ENCODE assay signal across 10 mouse cellular contexts in genomic region chr4:43874501-43874900, GRCm38 (mm10). TPM values are rescaled to one million over a fixed set of nuclear protein-coding genes. Genes with fewer than 3 reads are reported as not detected.
DNase-seq lines count a peak whose midpoint lies in the region; ATAC-seq and TF ChIP-seq lines count a peak whose summit lies in the region.
"Had no signal": no experiment of that assay in that cellular context is flagged by ENCODE, and none has a peak within 500 bp of the region (broad histone marks: within the 10 kb centered on the region; RNA-seq: fewer than 3 reads in every experiment).

No protein-coding gene starts in this region.

- no peak overlapping the region for H3K4me3 ChIP-seq in lung, postnatal 0 days (ENCODE audit: low read depth, low read length)
- H3K4me3 ChIP-seq in hindbrain, embryonic 11.5 days (ENCODE audit: low read depth, low read length): peak overlapping the region; percentile 68; the same call in 1 of the 2 replicates
- H3K4me3 ChIP-seq in midbrain, embryonic 12.5 days: peak overlapping the region; percentile 94; the same call in 1 of the 2 replicates
- H3K4me3 ChIP-seq in thymus, adult 2 months (ENCODE audit: control insufficient read depth, insufficient read depth, low read length): no peak overlapping the region

- no peaks in the 10 kb centered on the region for H3K27me3 ChIP-seq in lung, postnatal 0 days (replicated peaks; ENCODE audit: insufficient read depth, low read length)
- H3K27me3 ChIP-seq in hindbrain, embryonic 11.5 days (ENCODE audit: control insufficient read depth, insufficient read depth, low read length): no peaks in the 10 kb centered on the region
- 0 out of 2 replicates have a peak, but pooled peaks cover 3% of the 10 kb centered on the region for H3K27me3 ChIP-seq in midbrain, embryonic 12.5 days
- H3K27me3 ChIP-seq in thymus, adult 2 months (ENCODE audit: control insufficient read depth, insufficient read depth, low read length): no peaks in the 10 kb centered on the region

- ATAC-seq in lung, postnatal 0 days: no peak
- no peak for ATAC-seq in hindbrain, embryonic 11.5 days (ENCODE audit: low FRiP score)
- no peak for ATAC-seq in midbrain, embryonic 12.5 days (ENCODE audit: low FRiP score, low read depth)

- no peak for TF ChIP-seq POLR2A in thymus, adult 2 months (IDR thresholded peaks at IDR 0.05; ENCODE audit: control insufficient read depth, extremely low read depth, insufficient read depth, low read length, poor library complexity)

- H3K4me2 ChIP-seq in lung, postnatal 0 days (replicated peaks; ENCODE audit: low read depth, low read length): peak overlapping the region; percentile 93; the same call in 1 of the 2 replicates
- peak overlapping the region; percentile 72; the same call in 1 of the 2 replicates for H3K4me2 ChIP-seq in hindbrain, embryonic 11.5 days (replicated peaks; ENCODE audit: low read depth, low read length)
- H3K4me2 ChIP-seq in midbrain, embryonic 12.5 days (replicated peaks): peak overlapping the region; percentile 95

- H3K27ac ChIP-seq in lung, postnatal 0 days (ENCODE audit: low read length): no peak overlapping the region
- no peak overlapping the region for H3K27ac ChIP-seq in hindbrain, embryonic 11.5 days (ENCODE audit: low read depth, low read length)
- peak overlapping the region; percentile 60; the same call in 1 of the 2 replicates for H3K27ac ChIP-seq in midbrain, embryonic 12.5 days (replicated peaks)
- H3K27ac ChIP-seq in thymus, adult 2 months (ENCODE audit: control insufficient read depth, insufficient read depth, low read length): no peak overlapping the region

- 31% methylated on average over 7 of the region's 7 CpGs for WGBS in lung, postnatal 0 days
- WGBS in hindbrain, embryonic 11.5 days: 58% methylated on average over 7 of the region's 7 CpGs
- 50% methylated on average over 7 of the region's 7 CpGs for WGBS in midbrain, embryonic 12.5 days
- WGBS in thymus, adult 2 months: 59% methylated on average over 7 of the region's 7 CpGs

- no peak for TF ChIP-seq EP300 in lung, postnatal 0 days (IDR thresholded peaks at IDR 0.05)

- H3K9ac ChIP-seq in lung, postnatal 0 days (replicated peaks; ENCODE audit: low read depth): no peak overlapping the region
- no peak overlapping the region for H3K9ac ChIP-seq in hindbrain, embryonic 11.5 days (ENCODE audit: low read depth, low read length)
- H3K9ac ChIP-seq in midbrain, embryonic 12.5 days (replicated peaks): peak overlapping the region; percentile 86; the same call in 1 of the 2 replicates

- no peak for DNase-seq in lung, postnatal 0 days (ENCODE audit: low spot score)
- DNase-seq in lung, postnatal 10 days: no peak
- no peak for DNase-seq in hindbrain, embryonic 11.5 days (ENCODE audit: low spot score)
- DNase-seq in thymus, adult 2 months: no peak
- DNase-seq in left cerebral cortex, adult 18-20 months (ENCODE audit: low spot score in 2 of 2): no peak
- DNase-seq in thymus, adult 18-20 months: no peak
- DNase-seq: cerebellum, postnatal 25 days; gastrocnemius, postnatal 25 days had no signal

- TF ChIP-seq CTCF in lung, postnatal 0 days (IDR thresholded peaks at IDR 0.05): no peak
- no peak for TF ChIP-seq CTCF in thymus, adult 2 months (IDR thresholded peaks at IDR 0.05; ENCODE audit: borderline replicate concordance, control insufficient read depth, extremely low read depth, insufficient read depth, low read length, poor library complexity)

- H3K4me1 ChIP-seq in lung, postnatal 0 days (ENCODE audit: insufficient read depth, low read depth, low read length): no peaks in the 10 kb centered on the region; the same call in 1 of the 2 replicates
- no peaks in the 10 kb centered on the region; the same call in 1 of the 2 replicates for H3K4me1 ChIP-seq in hindbrain, embryonic 11.5 days (replicated peaks; ENCODE audit: control insufficient read depth, insufficient read depth, low read length)
- peaks cover 22% of the 10 kb centered on the region for H3K4me1 ChIP-seq in midbrain, embryonic 12.5 days
- peaks cover 9% of the 10 kb centered on the region for H3K4me1 ChIP-seq in thymus, adult 2 months (replicated peaks; ENCODE audit: control insufficient read depth, insufficient read depth, low read length)

- no peaks in the 10 kb centered on the region for H3K36me3 ChIP-seq in lung, postnatal 0 days (ENCODE audit: insufficient read depth, low read length)
- H3K36me3 ChIP-seq in hindbrain, embryonic 11.5 days (ENCODE audit: control insufficient read depth, insufficient read depth, low read length): no peaks in the 10 kb centered on the region
- no peaks in the 10 kb centered on the region for H3K36me3 ChIP-seq in midbrain, embryonic 12.5 days
- H3K36me3 ChIP-seq in thymus, adult 2 months (ENCODE audit: control insufficient read depth, insufficient read depth, low read length): no peaks in the 10 kb centered on the region

- no peaks in the 10 kb centered on the region for H3K9me3 ChIP-seq in lung, postnatal 0 days (ENCODE audit: low read length)
- no peaks in the 10 kb centered on the region for H3K9me3 ChIP-seq in hindbrain, embryonic 11.5 days (ENCODE audit: control insufficient read depth, low read length)
- no peaks in the 10 kb centered on the region for H3K9me3 ChIP-seq in midbrain, embryonic 12.5 days

RNA-seq across cellular contexts. Expression of gene Reck, which starts 0.8 kb away (rescaled TPM):
- 13.6 TPM in 2 replicates for polyA plus RNA-seq in lung, postnatal 0 days (2015; fragmentation: Nextera tagmentation; extraction: Ambion mirVana)
- polyA plus RNA-seq in hindbrain, embryonic 11.5 days (2014; fragmentation: Nextera tagmentation; extraction: Ambion mirVana): 14.5 and 15.0 TPM in 2 replicates
- polyA plus RNA-seq in midbrain, embryonic 12.5 days (2016; fragmentation: Nextera tagmentation; extraction: Ambion mirVana): 12.0 and 15.1 TPM in 2 replicates
- 2.8 and 3.3 TPM in 2 replicates for polyA plus RNA-seq in thymus, adult 2 months (2012; rRNA removed)
- total RNA-seq in left cerebral cortex, adult 18-20 months (2021): 1 to 10 TPM; 6.5 to 8.3 TPM

RNA-seq across cellular contexts. Expression of gene Olfr155, which starts 23.1 kb away (rescaled TPM):
- polyA plus RNA-seq in lung, postnatal 0 days (2015; fragmentation: Nextera tagmentation; extraction: Ambion mirVana): not detected in 2 replicates
- polyA plus RNA-seq in hindbrain, embryonic 11.5 days (2014; fragmentation: Nextera tagmentation; extraction: Ambion mirVana): not detected in 2 replicates
- polyA plus RNA-seq in midbrain, embryonic 12.5 days (2016; fragmentation: Nextera tagmentation; extraction: Ambion mirVana): not detected in 2 replicates
- polyA plus RNA-seq in thymus, adult 2 months (2012; rRNA removed): not detected in 2 replicates
- not detected for total RNA-seq in left cerebral cortex, adult 18-20 months (2021)
- total RNA-seq: gastrocnemius, postnatal 25 days; left cerebral cortex, postnatal 25 days had no signal

RNA-seq across cellular contexts. Expression of gene Olfr157, which starts 34.5 kb away (rescaled TPM):
- not detected in 2 replicates for polyA plus RNA-seq in lung, postnatal 0 days (2015; fragmentation: Nextera tagmentation; extraction: Ambion mirVana)
- polyA plus RNA-seq in hindbrain, embryonic 11.5 days (2014; fragmentation: Nextera tagmentation; extraction: Ambion mirVana): 0.09 TPM in 1 of 2 replicates, not detected in the other
- not detected in 2 replicates for polyA plus RNA-seq in midbrain, embryonic 12.5 days (2016; fragmentation: Nextera tagmentation; extraction: Ambion mirVana)
- 0.01 and 0.11 TPM in 2 replicates for polyA plus RNA-seq in thymus, adult 2 months (2012; rRNA removed)
- total RNA-seq in left cerebral cortex, adult 18-20 months (2021): not detected
- total RNA-seq: gastrocnemius, postnatal 25 days; left cerebral cortex, postnatal 25 days had no signal

RNA-seq across cellular contexts. Expression of gene Olfr156, which starts 50.8 kb away (rescaled TPM):
- not detected in 2 replicates for polyA plus RNA-seq in lung, postnatal 0 days (2015; fragmentation: Nextera tagmentation; extraction: Ambion mirVana)
- polyA plus RNA-seq in hindbrain, embryonic 11.5 days (2014; fragmentation: Nextera tagmentation; extraction: Ambion mirVana): not detected in 2 replicates
- polyA plus RNA-seq in midbrain, embryonic 12.5 days (2016; fragmentation: Nextera tagmentation; extraction: Ambion mirVana): not detected in 2 replicates
- polyA plus RNA-seq in thymus, adult 2 months (2012; rRNA removed): not detected in 2 replicates
- total RNA-seq in left cerebral cortex, adult 18-20 months (2021): not detected
- total RNA-seq: gastrocnemius, postnatal 25 days; left cerebral cortex, postnatal 25 days had no signal

Comparison
In these comparisons a context has a peak if more than half of its experiments do, and no peak if none do; other contexts are left out.
1. H3K4me3 ChIP-seq: peak in hindbrain, embryonic 11.5 days (single experiment) and midbrain, embryonic 12.5 days (single experiment); none in lung, postnatal 0 days (single experiment) and thymus, adult 2 months (single experiment).
2. Peak in every context shown above with its lines, with median percentiles within 50 percentile points of each other: H3K4me2 ChIP-seq.